Mouse (Mus musculus) intestine, embryonic 16.5 days (tissue): ENCODE data around the gene Lrrc19. TPM values are rescaled to one million over a fixed set of nuclear protein-coding genes. Genes with fewer than 3 reads are reported as not detected.

ENCODE experiments used
- ATAC-seq: fragments of 200-750 bp; cut with Nextera tagmentation; 2 replicates; pipeline ENCODE4 v1.8.0; 2017; ENCODE audit warnings: moderate TSS enrichment, moderate library complexity
- H3K27ac ChIP-seq: fragments of 300-500 bp; sonication (generic); 2 replicates; pipeline ENCODE4 v1.5.1; 2014; ENCODE audit warnings: mild to moderate bottlenecking, low read length
- H3K27me3 ChIP-seq: fragments of 300-500 bp; sonication (generic); replicated peaks from 2 replicates; pipeline ENCODE4 v1.6.1; 2014; ENCODE audit warnings: low read length, control low read depth, mixed read lengths; ENCODE audit not compliant: control insufficient read depth, insufficient read depth
- H3K36me3 ChIP-seq: fragments of 300-500 bp; sonication (generic); 2 replicates; pipeline ENCODE4 v1.6.1; 2014; ENCODE audit warnings: low read length, control low read depth; ENCODE audit not compliant: control insufficient read depth, insufficient read depth
- H3K4me1 ChIP-seq: fragments of 300-500 bp; sonication (generic); 2 replicates; pipeline ENCODE4 v1.6.1; 2014; ENCODE audit warnings: low read length, control low read depth, mixed read lengths; ENCODE audit not compliant: control insufficient read depth, insufficient read depth
- H3K4me2 ChIP-seq: fragments of 300-500 bp; sonication (generic); 2 replicates; pipeline ENCODE4 v1.6.1; 2014; ENCODE audit warnings: low read depth, low read length, control low read depth
- H3K4me3 ChIP-seq: fragments of 300-500 bp; sonication (generic); 2 replicates; pipeline ENCODE4 v1.5.1; 2014; ENCODE audit warnings: mild to moderate bottlenecking, low read length
- H3K9ac ChIP-seq: fragments of 300-500 bp; sonication (generic); 2 replicates; pipeline ENCODE4 v1.6.1; 2014; ENCODE audit warnings: low read depth, low read length
- H3K9me3 ChIP-seq: fragments of 300-500 bp; sonication (generic); 2 replicates; pipeline ENCODE4 v1.6.1; 2016; ENCODE audit warnings: low read length, control low read depth; ENCODE audit not compliant: control insufficient read depth
- WGBS: fragments of 180-500 bp; shearing (Covaris S2); extraction: QIAGEN DNeasy Blood & Tissue Kit; methylation state at CpG from one replicate; pipeline ENCODE4 v1.1.7; 2014; 5-methylcytosine and 5-hydroxymethylcytosine counted together
- microRNA counts: library from miRNA; unstranded; fragments of <30 nt; microRNA quantifications from one replicate; lab custom pipeline; 2016
- microRNA-seq: library from miRNA; unstranded; fragments of <30 nt; microRNA quantifications from one replicate; pipeline ENCODE4, GENCODE M21; 2016
- polyA plus RNA-seq: library from polyadenylated mRNA; unstranded; fragments of >200 nt; fragmentation: Nextera tagmentation; extraction: Ambion mirVana; gene quantifications from 2 replicates; pipeline ENCODE4 v1.2.1, GENCODE M21; 2015

Lrrc19 gene
- polyA plus RNA-seq, 1 experiment from 2014 or later, result 7.4 TPM

GRCm38 (mm10) chr4:94602496-94603030, 47.4 kb downstream of the Lrrc19 start:
- ATAC-seq, result peak; percentile 83
- under 1% methylated on average over 26 of the region's 33 CpGs for WGBS

GRCm38 (mm10) chr4:94601395-94601794, 48.5 kb downstream of the Lrrc19 start:
- peaks cover 7% of the 10 kb centered on the region; the same call in 1 of the 2 replicates for H3K4me1 ChIP-seq
- H3K9me3 ChIP-seq, result no peaks in the 10 kb centered on the region
- H3K27me3 ChIP-seq, result no peaks in the 10 kb centered on the region
- ATAC-seq, result no peak
- WGBS, result 86% methylated on average over 4 of the region's 4 CpGs
- 0 out of 2 replicates have a peak overlapping the region, but pooled peaks have one; percentile 59 for H3K4me2 ChIP-seq
- no peaks in the 10 kb centered on the region for H3K36me3 ChIP-seq
- no peak overlapping the region for H3K4me3 ChIP-seq
- no peak overlapping the region for H3K9ac ChIP-seq
- no peak overlapping the region for H3K27ac ChIP-seq

More at GRCm38 (mm10) chr4:94602496-94603030, 47.4 kb downstream of the Lrrc19 start:
- peaks cover 7% of the 10 kb centered on the region; the same call in 1 of the 2 replicates for H3K4me1 ChIP-seq
- H3K9ac ChIP-seq, result peak overlapping the region; percentile 94
- H3K36me3 ChIP-seq, result no peaks in the 10 kb centered on the region
- no peaks in the 10 kb centered on the region for H3K9me3 ChIP-seq
- H3K27ac ChIP-seq, result peak overlapping the region; percentile 84
- peak overlapping the region; percentile 99 for H3K4me3 ChIP-seq
- no peaks in the 10 kb centered on the region for H3K27me3 ChIP-seq
- peak overlapping the region; percentile 59 for H3K4me2 ChIP-seq

- Histone ChIP-seq H3K27me3 (no peaks in the 10 kb centered on the region), H3K4me2 (no peak overlapping the region), H3K9ac (no peak overlapping the region), H3K36me3 (no peaks in the 10 kb centered on the region), H3K9me3 (no peaks in the 10 kb centered on the region), H3K4me3 (no peak overlapping the region), H3K27ac (no peak overlapping the region), H3K4me1 (peaks cover 5% of the 10 kb centered on the region; the same call in 1 of the 2 replicates)
- ATAC-seq, result peak; percentile 33; the same call in 1 of the 2 replicates
Measured at GRCm38 (mm10) chr4:94592709-94593108, 57.2 kb downstream of the Lrrc19 start.

GRCm38 (mm10) chr4:94591765-94592381, 58.1 kb downstream of the Lrrc19 start:
- Histone ChIP-seq H3K4me2 (no peak overlapping the region), H3K9ac (no peak overlapping the region)
- WGBS, result 76% methylated on average over 4 of the region's 4 CpGs

More at GRCm38 (mm10) chr4:94591765-94592381, 58.1 kb downstream of the Lrrc19 start:
- Histone ChIP-seq H3K4me3 (no peak overlapping the region), H3K27me3 (no peaks in the 10 kb centered on the region), H3K4me1 (peaks cover 5% of the 10 kb centered on the region; the same call in 1 of the 2 replicates), H3K27ac (no peak overlapping the region), H3K36me3 (no peaks in the 10 kb centered on the region), H3K9me3 (no peaks in the 10 kb centered on the region)
- no peak for ATAC-seq

MicroRNA genes within 50 kb of the gene (microRNA counts, 519-probe panel; counts per million panel counts)
- 2,695 counts per million, percentile 66 among the panel's probes with 10 or more counts for microRNA mmu-miR-872 (lab: Ali Mortazavi, UCI)

Small RNAs within 50 kb of the gene (microRNA-seq; reads per million reads assigned to microRNA genes)
- 2,095 reads per million, percentile 79 among the genes with 10 or more reads in this experiment for gene Mir872

Other genes with a start within 250 kb of the Lrrc19 start
- 0.29 TPM in 1 of 2 replicates, not detected in the other for gene Gm10306, start 93.6 kb downstream of the Lrrc19 start, polyA plus RNA-seq
- 11.5 TPM in 2 replicates for gene Caap1, start 93.3 kb downstream of the Lrrc19 start, polyA plus RNA-seq
- gene Plaa, start 46.9 kb downstream of the Lrrc19 start, polyA plus RNA-seq, result 49.3 and 52.8 TPM in 2 replicates
- gene Ift74, start 35.7 kb downstream of the Lrrc19 start, polyA plus RNA-seq, result 13.3 and 13.5 TPM in 2 replicates
- 9.5 and 9.8 TPM in 2 replicates for gene Tek, start 89.1 kb upstream of the Lrrc19 start, polyA plus RNA-seq